15 mouse cellular contexts compared by ENCODE assay signal in genomic region chr2:173344221-173344620, GRCm38 (mm10).
DNase-seq lines count a peak whose midpoint lies in the region; ATAC-seq and TF ChIP-seq lines count a peak whose summit lies in the region.
"Had no signal": no experiment of that assay in that cellular context is flagged by ENCODE, and none has a peak within 500 bp of the region (broad histone marks: within the 10 kb centered on the region; RNA-seq: fewer than 3 reads in every experiment).

No protein-coding gene starts in this region.

- TF ChIP-seq EP300 in stomach, postnatal 0 days (optimal IDR thresholded peaks at IDR 0.05): no peak

- H3K27me3 ChIP-seq in kidney, postnatal 0 days (ENCODE audit: insufficient read depth, low read length): no peaks in the 10 kb centered on the region
- no peaks in the 10 kb centered on the region for H3K27me3 ChIP-seq in stomach, postnatal 0 days (ENCODE audit: control insufficient read depth, insufficient read depth, low read length)
- H3K27me3 ChIP-seq: heart, embryonic 15.5 days had no signal

- H3K4me2 ChIP-seq in kidney, postnatal 0 days (ENCODE audit: low read length): no peak overlapping the region
- H3K4me2 ChIP-seq in stomach, postnatal 0 days (replicated peaks; ENCODE audit: low read depth): no peak overlapping the region
- H3K4me2 ChIP-seq: heart, embryonic 15.5 days; midbrain, embryonic 12.5 days had no signal

- no peak overlapping the region for H3K4me3 ChIP-seq in kidney, postnatal 0 days (replicated peaks; ENCODE audit: low read depth, low read length)
- H3K4me3 ChIP-seq in stomach, postnatal 0 days (ENCODE audit: low read depth, low read length): no peak overlapping the region
- H3K4me3 ChIP-seq: heart, embryonic 15.5 days; midbrain, embryonic 12.5 days had no signal

- peak; percentile 38; the same call in 1 of the 2 replicates for TF ChIP-seq CTCF in kidney, postnatal 0 days (IDR thresholded peaks at IDR 0.05; ENCODE audit: low read depth)
- peak; percentile 42 for TF ChIP-seq CTCF in stomach, postnatal 0 days (IDR thresholded peaks at IDR 0.05; ENCODE audit: low read depth)

- H3K27ac ChIP-seq in kidney, postnatal 0 days: no peak overlapping the region
- no peak overlapping the region for H3K27ac ChIP-seq in stomach, postnatal 0 days (replicated peaks)
- H3K27ac ChIP-seq: heart, embryonic 15.5 days; midbrain, embryonic 12.5 days had no signal

- H3K9me3 ChIP-seq in kidney, postnatal 0 days (replicated peaks; ENCODE audit: low read length): no peaks in the 10 kb centered on the region
- no peaks in the 10 kb centered on the region for H3K9me3 ChIP-seq in stomach, postnatal 0 days (ENCODE audit: control insufficient read depth, low read length)
- H3K9me3 ChIP-seq: heart, embryonic 15.5 days; midbrain, embryonic 12.5 days had no signal

- no peak overlapping the region for H3K9ac ChIP-seq in kidney, postnatal 0 days (ENCODE audit: low read depth, low read length)
- no peak overlapping the region for H3K9ac ChIP-seq in stomach, postnatal 0 days (ENCODE audit: low read length)
- H3K9ac ChIP-seq: heart, embryonic 15.5 days; midbrain, embryonic 12.5 days had no signal

- ATAC-seq in kidney, postnatal 0 days (replicated peaks; ENCODE audit: low FRiP score, low read depth): no peak
- ATAC-seq in stomach, postnatal 0 days (ENCODE audit: low FRiP score, low TSS enrichment): no peak
- ATAC-seq: intestine, embryonic 16.5 days had no signal

- peaks cover 18% of the 10 kb centered on the region for H3K4me1 ChIP-seq in kidney, postnatal 0 days (replicated peaks; ENCODE audit: insufficient read depth, low read length)
- H3K4me1 ChIP-seq in stomach, postnatal 0 days (replicated peaks; ENCODE audit: control insufficient read depth, insufficient read depth): no peaks in the 10 kb centered on the region

- H3K36me3 ChIP-seq in kidney, postnatal 0 days (ENCODE audit: insufficient read depth, low read length): no peaks in the 10 kb centered on the region
- H3K36me3 ChIP-seq in stomach, postnatal 0 days (ENCODE audit: control insufficient read depth, insufficient read depth, low read length): no peaks in the 10 kb centered on the region
- H3K36me3 ChIP-seq: heart, embryonic 15.5 days; midbrain, embryonic 12.5 days had no signal

- WGBS in kidney, postnatal 0 days: 96% methylated on average over 5 of the region's 5 CpGs
- WGBS in stomach, postnatal 0 days: 93% methylated on average over 5 of the region's 5 CpGs

- DNase-seq in kidney, postnatal 0 days (ENCODE audit: low spot score): no peak
- DNase-seq in kidney, adult 9 months: no peak
- peak; percentile 29 for DNase-seq in right cerebral cortex, postnatal 14 days
- DNase-seq in right cerebral cortex, adult 18-20 months: no peak
- DNase-seq in ES-CJ7 (ENCODE audit: low read depth, low spot score): peak; percentile 82
- DNase-seq in stomach, postnatal 0 days (ENCODE audit: low spot score): no peak
- no peak for DNase-seq in frontal cortex, postnatal 36 days (ENCODE audit: low spot score in 2 of 2)
- DNase-seq: adrenal gland, adult 2 months; cerebellum, adult 18-20 months; kidney, postnatal 25 days; right cerebral cortex, postnatal 25 days; thymus, postnatal 36 days had no signal

Comparison
In these comparisons a context has a peak if more than half of its experiments do, and no peak if none do; other contexts are left out.
1. DNase-seq: peak in right cerebral cortex, postnatal 14 days (single experiment) and ES-CJ7 (single experiment); none in kidney, postnatal 0 days (single experiment), kidney, adult 9 months (single experiment), right cerebral cortex, adult 18-20 months (single experiment), stomach, postnatal 0 days (single experiment) and frontal cortex, postnatal 36 days (0 of 2).